Mouse (Mus musculus): Measurements from ENCODE around the gene Pygo2. TPM values are rescaled to one million over a fixed set of nuclear protein-coding genes. Genes with fewer than 3 reads are reported as not detected.
A peak's percentile ranks its signal among the peaks of the same experiment; 100 is the strongest.

The Pygo2 gene
- polyA plus RNA-seq, 1 experiment from 2014 or later = 43.5 TPM

DNA sequence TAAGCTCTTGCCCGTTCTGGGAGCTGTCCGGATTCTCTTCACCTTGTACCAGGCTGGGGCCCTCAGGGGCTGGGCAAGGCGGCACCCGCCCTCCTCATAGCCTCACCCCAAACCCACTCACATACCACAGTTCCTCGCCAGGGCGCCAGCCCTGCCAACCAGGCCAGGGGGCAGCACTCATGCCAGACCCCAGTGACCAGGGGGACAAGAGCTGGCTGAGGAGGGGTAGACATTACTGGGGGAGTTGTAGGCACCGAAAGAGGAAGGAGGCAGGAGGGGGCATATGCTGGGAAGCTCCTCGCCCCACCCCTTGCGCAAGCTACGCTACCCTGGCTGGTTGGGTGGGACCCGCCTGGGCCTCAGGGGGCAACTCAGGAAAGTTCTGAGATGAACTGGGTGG lies 42.4 kb upstream of the Pygo2 start:
- peaks cover 78% of the 10 kb centered on the region for H3K4me1 ChIP-seq
- H3K27me3 ChIP-seq = no peaks in the 10 kb centered on the region
- no peak overlapping the region for H3K4me3 ChIP-seq (replicated peaks)
- no peaks in the 10 kb centered on the region for H3K9me3 ChIP-seq (replicated peaks)
- 83% methylated on average over 11 of the region's 11 CpGs for WGBS
- no peak overlapping the region for H3K9ac ChIP-seq
- H3K27ac ChIP-seq = no peak overlapping the region
- ATAC-seq (replicated peaks; ENCODE audit: low FRiP score) = no peak
- H3K36me3 ChIP-seq = no peaks in the 10 kb centered on the region
- H3K4me2 ChIP-seq = 0 out of 2 replicates have a peak overlapping the region, but pooled peaks have one; percentile 23

DNA sequence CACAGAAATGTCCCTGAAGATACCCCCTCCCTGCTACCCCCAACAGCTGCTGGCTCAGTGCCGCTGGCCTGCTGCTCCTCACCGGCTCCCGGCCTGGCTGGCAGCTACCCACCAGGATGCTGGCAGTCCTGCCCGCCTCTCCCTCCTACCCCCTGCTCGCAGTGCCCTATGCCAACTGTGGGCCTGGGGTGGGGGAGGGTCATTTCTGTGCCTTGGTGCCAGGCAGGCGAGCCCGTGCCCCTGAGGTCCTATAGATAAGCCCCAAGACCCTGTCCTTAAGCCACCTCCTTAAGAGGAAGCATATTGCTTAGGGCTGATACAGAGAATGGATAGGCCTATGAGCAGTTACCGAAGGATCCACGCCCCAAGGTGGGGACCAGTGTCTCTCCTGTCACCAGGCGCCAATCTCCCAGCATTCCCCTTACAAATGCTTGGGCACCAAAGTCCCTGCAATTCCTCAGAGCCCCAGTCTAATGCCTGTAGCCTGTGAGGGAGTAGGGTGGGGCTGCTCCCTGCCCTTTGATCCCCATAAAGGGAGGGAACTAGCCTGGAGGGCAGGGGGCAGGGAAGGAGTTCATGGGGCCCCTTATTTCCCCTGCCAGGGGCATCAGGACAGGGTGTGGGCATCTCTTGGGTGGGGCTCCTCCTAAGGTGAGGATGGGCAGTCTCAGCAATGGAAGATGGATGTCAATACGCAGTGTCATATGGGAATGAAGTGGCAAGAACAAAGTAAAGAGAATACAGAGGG lies 41.7 kb upstream of the Pygo2 start:
- H3K9ac ChIP-seq = no peak overlapping the region
- 0 out of 2 replicates have a peak overlapping the region, but pooled peaks have one; percentile 3 for H3K4me3 ChIP-seq (replicated peaks)
- no peaks in the 10 kb centered on the region for H3K27me3 ChIP-seq
- H3K4me2 ChIP-seq = 0 out of 2 replicates have a peak overlapping the region, but pooled peaks have one; percentile 15
- H3K27ac ChIP-seq = 0 out of 2 replicates have a peak overlapping the region, but pooled peaks have one; percentile 27
- H3K36me3 ChIP-seq = no peaks in the 10 kb centered on the region
- no peaks in the 10 kb centered on the region for H3K9me3 ChIP-seq (replicated peaks)
- ATAC-seq (replicated peaks; ENCODE audit: low FRiP score) = no peak
- H3K4me1 ChIP-seq = peaks cover 83% of the 10 kb centered on the region
- WGBS = 77% methylated on average over 11 of the region's 11 CpGs

DNA sequence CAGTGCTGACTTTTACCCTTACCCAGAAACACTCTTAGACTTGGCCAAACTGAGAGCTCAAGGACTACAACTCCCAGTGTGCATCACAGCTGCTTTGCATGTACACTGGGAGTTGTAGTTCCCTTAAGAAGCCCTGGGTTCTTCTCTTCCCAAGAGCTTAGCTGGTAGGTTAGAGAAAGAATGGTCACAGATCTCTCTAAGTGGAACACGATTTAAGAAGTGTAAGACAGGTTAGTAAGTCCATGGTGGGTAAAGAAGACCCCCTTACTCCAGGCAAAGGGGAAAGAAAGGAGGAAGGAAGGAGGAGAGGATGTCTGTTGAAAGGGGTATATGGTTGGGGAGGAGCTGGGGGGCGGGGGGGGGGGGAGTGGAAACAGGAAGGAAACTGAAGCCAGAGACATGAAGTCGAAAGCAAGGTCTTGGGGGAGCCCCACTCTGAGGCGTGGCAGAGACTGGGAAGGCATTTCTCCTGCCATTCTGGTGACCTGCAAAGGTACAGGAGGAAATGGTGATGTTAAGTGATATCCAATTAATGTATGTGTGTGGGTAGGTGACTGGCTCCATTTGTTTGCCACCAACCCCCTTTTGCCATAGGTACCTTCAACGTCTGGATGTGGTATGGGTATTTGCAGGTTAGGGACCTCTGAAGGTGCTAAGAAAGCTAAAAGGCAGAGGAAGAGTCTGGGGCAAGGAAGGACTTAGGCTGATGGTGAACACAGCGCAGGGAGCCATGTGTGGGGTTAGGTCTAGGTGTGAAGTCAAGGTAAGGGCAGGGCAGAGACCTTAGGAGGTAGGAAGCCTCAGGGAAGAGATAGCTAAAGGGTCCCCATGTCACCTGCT lies 40.9 kb upstream of the Pygo2 start:
- H3K9ac ChIP-seq = no peak overlapping the region
- no peaks in the 10 kb centered on the region for H3K27me3 ChIP-seq
- ATAC-seq (replicated peaks; ENCODE audit: low FRiP score) = no peak
- peaks cover 84% of the 10 kb centered on the region for H3K4me1 ChIP-seq
- H3K4me2 ChIP-seq = no peak overlapping the region
- no peaks in the 10 kb centered on the region for H3K36me3 ChIP-seq
- peak overlapping the region; percentile 45; the same call in 1 of the 2 replicates for H3K27ac ChIP-seq
- 50% methylated on average over 6 of the region's 6 CpGs for WGBS
- no peak overlapping the region for H3K4me3 ChIP-seq (replicated peaks)
- H3K9me3 ChIP-seq (replicated peaks) = no peaks in the 10 kb centered on the region

DNA sequence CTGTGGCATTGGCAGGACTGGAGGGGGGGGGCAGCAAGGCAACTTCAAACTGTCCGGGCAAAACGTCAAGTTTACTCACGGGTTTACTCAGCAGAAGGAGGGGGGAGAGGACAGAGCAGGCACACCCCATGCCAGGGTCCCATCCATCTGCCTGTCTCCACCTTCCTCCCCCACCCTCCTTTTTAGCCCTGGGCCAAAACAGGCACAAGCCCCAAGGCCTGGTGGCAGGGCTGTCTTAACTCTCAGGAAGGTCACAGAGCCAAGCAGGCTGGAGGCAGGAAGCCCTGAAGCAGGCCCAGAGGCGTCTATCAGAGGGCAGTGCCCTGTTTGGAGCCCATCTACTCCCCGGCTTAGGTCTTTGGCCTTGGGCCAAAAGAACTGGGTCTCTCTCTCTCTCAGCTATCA lies 39.9 kb upstream of the Pygo2 start:
- Histone ChIP-seq H3K9ac (no peak overlapping the region), H3K9me3 (replicated peaks) (no peaks in the 10 kb centered on the region), H3K27ac (peak overlapping the region; percentile 45; the same call in 1 of the 2 replicates), H3K4me3 (replicated peaks) (0 out of 2 replicates have a peak overlapping the region, but pooled peaks have one; percentile 59), H3K36me3 (no peaks in the 10 kb centered on the region), H3K4me2 (peak overlapping the region; percentile 99), H3K4me1 (peaks cover 86% of the 10 kb centered on the region), H3K27me3 (no peaks in the 10 kb centered on the region)
- no peak for ATAC-seq (replicated peaks; ENCODE audit: low FRiP score)
- WGBS = 39% methylated on average over 5 of the region's 5 CpGs

DNA sequence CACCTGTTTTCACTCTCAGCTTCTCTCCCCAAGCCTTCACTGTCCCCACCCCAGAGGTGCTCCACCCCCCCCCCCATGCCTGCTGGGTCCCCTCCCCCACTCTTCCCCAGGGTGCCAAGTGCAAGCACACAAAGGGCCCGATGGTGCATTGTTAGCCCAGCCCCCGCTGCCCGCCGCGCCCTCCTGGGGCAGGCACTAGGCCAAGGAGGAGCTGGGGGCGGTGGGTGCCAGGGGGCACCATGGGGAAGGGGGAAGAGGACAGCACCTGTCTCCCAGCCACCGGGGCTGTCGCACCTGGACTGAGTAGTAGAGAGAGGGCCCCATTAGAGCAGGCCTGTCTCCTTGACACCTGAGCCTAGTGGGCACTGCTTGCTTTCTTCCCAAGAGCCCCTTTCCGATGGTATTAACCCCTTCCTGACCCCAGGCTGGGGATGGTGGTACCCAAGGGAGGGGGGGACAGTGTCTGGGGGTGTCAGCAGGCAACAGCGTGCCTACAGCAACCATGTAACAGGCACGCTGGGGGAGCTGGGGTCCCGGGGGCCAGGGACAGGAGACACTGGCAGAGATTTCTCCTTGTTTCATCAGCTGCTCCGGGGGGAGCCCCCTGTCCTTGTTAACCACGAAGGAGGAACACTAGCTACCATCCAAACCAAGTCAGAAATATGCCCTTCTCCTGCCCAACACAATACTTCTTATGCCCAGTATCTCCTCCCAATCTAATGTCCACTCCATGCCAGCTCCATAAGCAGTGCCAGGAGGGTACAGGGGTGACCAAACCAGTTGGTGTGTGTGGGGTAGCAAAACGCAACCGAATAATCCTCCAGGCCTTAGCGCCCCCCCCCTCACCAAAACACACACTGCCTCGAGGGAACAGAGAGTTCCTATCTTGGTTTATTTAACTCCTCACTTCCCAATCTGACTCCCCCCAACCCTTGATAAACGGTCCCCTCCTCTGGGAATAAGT lies 39.0 kb upstream of the Pygo2 start:
- Histone ChIP-seq H3K4me3 (replicated peaks) (peak overlapping the region; percentile 59), H3K4me1 (peaks cover 86% of the 10 kb centered on the region), H3K4me2 (peak overlapping the region; percentile 99), H3K36me3 (no peaks in the 10 kb centered on the region), H3K9ac (peak overlapping the region; percentile 59), H3K27me3 (no peaks in the 10 kb centered on the region), H3K9me3 (replicated peaks) (no peaks in the 10 kb centered on the region), H3K27ac (peak overlapping the region; percentile 95)
- WGBS = 14% methylated on average over 19 of the region's 19 CpGs
- no peak for ATAC-seq (replicated peaks; ENCODE audit: low FRiP score)

DNA sequence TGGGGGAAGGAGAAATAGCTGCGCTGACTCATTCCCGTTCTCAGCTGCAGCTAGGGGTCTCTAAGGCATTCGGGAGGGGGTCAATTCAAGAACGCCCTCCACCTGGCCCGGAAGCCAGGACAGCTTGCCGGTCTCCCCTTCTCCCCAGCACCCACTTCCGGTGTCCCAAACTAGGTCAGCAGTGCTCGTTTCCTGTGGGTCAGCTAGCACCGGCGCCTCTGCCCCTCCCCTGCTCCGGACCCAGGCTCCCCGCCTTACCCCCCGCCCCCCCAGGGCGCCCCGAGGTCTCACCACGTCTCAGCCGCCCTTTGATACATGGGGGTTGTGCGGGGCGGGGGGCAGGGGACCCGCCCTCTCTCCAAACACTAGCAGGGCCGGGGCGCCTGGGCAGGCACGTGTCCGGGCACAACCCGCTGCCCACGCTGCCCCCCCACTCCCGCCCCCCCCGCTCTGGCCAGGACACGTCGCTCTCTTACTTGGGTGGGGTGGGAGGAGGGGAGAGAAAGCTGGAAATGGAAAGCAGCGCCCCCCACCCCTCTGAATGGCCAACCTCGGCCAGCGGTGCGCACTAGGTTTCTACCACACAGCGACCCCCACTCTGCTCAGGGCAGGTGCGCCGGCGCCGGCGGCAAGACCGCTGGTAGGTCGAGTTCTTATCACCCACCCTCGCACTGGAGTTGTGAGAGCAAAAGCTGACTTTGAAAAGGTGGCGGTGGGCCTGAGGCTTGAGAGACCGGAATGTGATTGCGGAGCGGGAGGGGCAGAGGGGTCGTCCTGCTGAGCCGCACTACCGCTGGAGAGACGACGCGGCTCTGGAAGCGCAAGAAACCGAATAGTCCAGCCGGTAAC lies 38.1 kb upstream of the Pygo2 start:
- H3K4me1 ChIP-seq = peaks cover 88% of the 10 kb centered on the region
- WGBS = under 1% methylated on average over 55 of the region's 56 CpGs
- peak overlapping the region; percentile 99 for H3K4me2 ChIP-seq

DNA sequence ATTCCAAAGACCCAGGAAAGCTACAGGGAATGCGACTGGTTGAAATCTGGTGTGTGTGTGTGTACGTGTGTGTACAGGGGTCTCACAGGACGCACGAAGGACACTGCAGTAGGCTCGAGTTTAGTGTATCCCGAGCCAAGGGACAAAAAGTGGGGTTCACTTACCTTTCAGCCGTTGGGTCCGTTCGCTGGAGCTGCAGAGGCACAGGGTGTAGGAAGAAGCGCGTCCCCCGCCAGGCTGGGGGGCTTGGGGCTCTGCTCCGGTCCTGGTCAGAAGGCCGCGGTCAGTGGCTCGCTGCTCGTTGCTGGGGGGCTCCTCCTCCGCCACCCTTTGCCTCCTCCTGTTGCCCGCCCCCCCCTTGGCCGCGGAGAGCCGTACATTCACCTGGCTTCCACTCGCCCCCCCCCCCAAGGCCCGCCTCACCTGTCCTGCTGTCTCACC lies 37.1 kb upstream of the Pygo2 start:
- H3K4me1 ChIP-seq = peaks cover 80% of the 10 kb centered on the region
- ATAC-seq (replicated peaks; ENCODE audit: low FRiP score) = no peak
- no peaks in the 10 kb centered on the region for H3K36me3 ChIP-seq
- under 1% methylated on average over 17 of the region's 24 CpGs for WGBS
- H3K9me3 ChIP-seq (replicated peaks) = no peaks in the 10 kb centered on the region
- peak overlapping the region; percentile 99 for H3K4me2 ChIP-seq
- H3K4me3 ChIP-seq (replicated peaks) = peak overlapping the region; percentile 59
- peak overlapping the region; percentile 59 for H3K9ac ChIP-seq
- peak overlapping the region; percentile 95 for H3K27ac ChIP-seq
- no peaks in the 10 kb centered on the region for H3K27me3 ChIP-seq

More for the DNA sequence above, 38.1 kb upstream of the Pygo2 start:
- Histone ChIP-seq H3K4me3 (replicated peaks) (peak overlapping the region; percentile 59), H3K36me3 (no peaks in the 10 kb centered on the region), H3K9me3 (replicated peaks) (no peaks in the 10 kb centered on the region), H3K9ac (peak overlapping the region; percentile 59), H3K27me3 (no peaks in the 10 kb centered on the region), H3K27ac (peak overlapping the region; percentile 95)
- ATAC-seq (replicated peaks; ENCODE audit: low FRiP score) = no peak

DNA sequence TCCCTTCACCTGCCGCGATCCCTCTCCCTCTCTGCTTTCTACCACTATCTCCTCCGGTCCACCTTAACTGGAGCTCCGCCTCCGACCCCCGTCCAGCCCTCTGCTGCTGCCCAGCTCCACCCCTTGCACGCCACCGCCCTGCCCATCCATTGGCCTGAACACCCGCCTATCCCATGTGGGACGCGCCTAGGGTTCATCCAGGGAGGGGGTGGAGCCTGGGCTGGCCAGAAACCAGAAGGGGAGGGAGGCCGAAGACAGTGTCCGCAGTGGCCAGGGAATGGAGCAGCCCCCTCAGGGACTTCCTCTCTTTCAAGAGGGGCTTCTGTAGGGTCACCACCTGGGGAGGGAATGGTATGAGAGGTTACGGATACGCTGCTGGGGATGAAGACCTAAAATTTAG lies 36.4 kb upstream of the Pygo2 start:
- Histone ChIP-seq H3K9ac (peak overlapping the region; percentile 65), H3K27ac (peak overlapping the region; percentile 95), H3K4me1 (peaks cover 73% of the 10 kb centered on the region), H3K4me2 (peak overlapping the region; percentile 99), H3K4me3 (replicated peaks) (peak overlapping the region; percentile 59), H3K27me3 (no peaks in the 10 kb centered on the region), H3K36me3 (no peaks in the 10 kb centered on the region), H3K9me3 (replicated peaks) (no peaks in the 10 kb centered on the region)
- ATAC-seq (replicated peaks; ENCODE audit: low FRiP score) = peak; percentile 92
- 0% methylated on average over 15 of the region's 15 CpGs for WGBS

DNA sequence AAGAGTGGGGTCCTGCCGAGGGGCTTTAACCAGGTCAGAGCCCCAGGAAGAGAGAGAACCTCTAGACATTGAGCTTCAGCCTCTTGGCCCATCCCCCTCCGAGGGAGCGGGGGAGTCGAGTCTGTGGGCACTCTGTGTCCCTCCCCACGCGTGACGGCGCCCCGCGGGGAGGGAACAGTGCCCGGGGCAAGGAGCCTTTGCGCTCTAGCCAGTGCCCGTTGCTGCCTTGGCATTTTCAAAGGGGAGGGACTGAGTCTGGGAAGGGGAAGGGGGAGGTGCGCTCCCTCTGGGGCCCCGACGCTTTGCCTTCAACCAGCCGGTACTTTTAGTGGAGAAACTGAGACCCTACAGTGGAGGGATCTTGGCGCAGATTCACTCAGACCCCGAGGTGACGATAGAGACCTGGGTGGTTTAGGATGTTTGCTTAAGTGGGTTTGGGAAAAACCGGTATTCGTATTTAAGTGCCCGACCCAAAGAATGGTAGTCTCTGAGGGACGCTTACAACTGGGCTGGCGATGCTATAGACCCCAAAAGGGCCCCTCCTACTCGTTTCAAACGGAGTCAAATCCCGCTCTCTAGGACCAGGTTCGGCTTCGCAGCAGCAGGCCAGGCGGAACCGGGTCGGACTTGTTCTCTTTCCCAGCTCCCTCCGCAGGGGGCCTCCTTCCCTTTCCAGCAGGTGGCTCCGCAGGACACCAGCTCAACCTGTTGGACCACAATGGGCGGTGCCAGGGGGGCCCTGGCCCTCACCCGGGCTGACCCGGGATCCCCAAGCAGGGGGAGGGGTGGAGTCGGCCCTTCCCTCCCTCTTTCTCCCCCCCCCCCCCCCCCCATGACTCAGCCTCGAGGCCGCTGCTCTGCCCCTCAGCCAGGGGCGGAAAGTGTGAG lies 35.8 kb upstream of the Pygo2 start, which contains the start of gene Zbtb7b:
Gene Zbtb7b (minus strand): TSS at position 771 of the 888 bp plus-strand sequence.
- Histone ChIP-seq H3K4me1 (peaks cover 70% of the 10 kb centered on the region), H3K36me3 (no peaks in the 10 kb centered on the region), H3K4me3 (replicated peaks) (peak within 1 kb of the TSS; percentile 59), H3K27ac (peak within 1 kb of the TSS; percentile 95), H3K9ac (peak within 1 kb of the TSS; percentile 65), H3K4me2 (peak within 1 kb of the TSS; percentile 99), H3K9me3 (replicated peaks) (no peaks in the 10 kb centered on the region), H3K27me3 (no peaks in the 10 kb centered on the region)
- ATAC-seq (replicated peaks; ENCODE audit: low FRiP score) = peak; percentile 50
- WGBS = 1% methylated on average over 42 of the region's 42 CpGs

DNA sequence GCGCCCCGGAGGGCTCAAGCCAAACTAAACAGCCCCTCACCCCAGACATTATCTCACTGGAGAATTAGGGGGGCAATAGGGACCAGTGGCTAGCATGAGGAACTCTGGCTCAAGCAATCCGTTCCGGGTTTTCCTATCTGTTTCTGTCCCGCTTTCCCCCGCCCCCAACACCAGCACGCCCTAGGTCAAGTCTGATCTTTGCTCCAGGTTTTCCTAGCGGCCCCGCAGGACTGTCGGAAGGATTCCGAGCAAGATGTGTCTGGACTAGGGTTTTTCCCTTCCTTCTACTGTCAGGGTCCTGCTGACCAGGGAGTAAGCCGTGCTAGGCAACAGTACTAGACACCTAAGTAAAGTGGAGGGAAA lies 35.1 kb upstream of the Pygo2 start:
- Histone ChIP-seq H3K4me2 (peak overlapping the region; percentile 99), H3K9me3 (replicated peaks) (no peaks in the 10 kb centered on the region), H3K36me3 (no peaks in the 10 kb centered on the region), H3K27me3 (no peaks in the 10 kb centered on the region), H3K9ac (peak overlapping the region; percentile 65), H3K4me1 (peaks cover 64% of the 10 kb centered on the region), H3K27ac (peak overlapping the region; percentile 95), H3K4me3 (replicated peaks) (peak overlapping the region; percentile 59)
- peak; percentile 27 for ATAC-seq (replicated peaks; ENCODE audit: low FRiP score)
- WGBS = under 1% methylated on average over 12 of the region's 12 CpGs

Measured in kidney, embryonic 15.5 days (tissue).